Mouse (Mus musculus): ENCODE results near the gene Dicer1. TPM values are rescaled to one million over a fixed set of nuclear protein-coding genes. Genes with fewer than 3 reads are reported as not detected.
A peak's percentile ranks its signal among the peaks of the same experiment; 100 is the strongest.

Dicer1 gene
- total RNA-seq (2021): 10 to 100 TPM; 25.2 to 27.7 TPM

GRCm38 (mm10) chr12:104751814-104752765 lies at the start of gene Dicer1:
Gene Dicer1 (minus strand): TSS chr12:104751952.
- intact Hi-C loops (cut with DNase I): no loop called here
- DNase-seq (ENCODE audit: low spot score): peak; percentile 96

- intact Hi-C loops (cut with DNase I): no loop called here
- DNase-seq (ENCODE audit: low spot score): no peak
These were observed 47.6 kb upstream of the Dicer1 start for GRCm38 (mm10) chr12:104799365-104799764.

GRCm38 (mm10) chr12:104797905-104798304 lies 46.2 kb upstream of the Dicer1 start:
- intact Hi-C loops (cut with DNase I): no loop called here
- DNase-seq (ENCODE audit: low spot score): no peak

GRCm38 (mm10) chr12:104796635-104797378 lies 45.1 kb upstream of the Dicer1 start:
- intact Hi-C loops (cut with DNase I): no loop called here
- no peak for DNase-seq (ENCODE audit: low spot score)

- no peak for DNase-seq (ENCODE audit: low spot score)
- intact Hi-C loops (cut with DNase I): no loop called here
These were observed 43.2 kb upstream of the Dicer1 start for GRCm38 (mm10) chr12:104794957-104795356.

GRCm38 (mm10) chr12:104793486-104793885 lies 41.7 kb upstream of the Dicer1 start:
- intact Hi-C loops (cut with DNase I): no loop called here
- no peak for DNase-seq (ENCODE audit: low spot score)

- intact Hi-C loops (cut with DNase I): no loop called here
- DNase-seq (ENCODE audit: low spot score): no peak
These were observed 25.9 kb upstream of the Dicer1 start for GRCm38 (mm10) chr12:104777603-104778002.

GRCm38 (mm10) chr12:104771941-104772340 lies 20.2 kb upstream of the Dicer1 start:
- intact Hi-C loops (cut with DNase I): loop anchor here (5.0 kb wide), 1 partner anchor 165 kb away; no protein-coding TSS in a partner anchor
- DNase-seq (ENCODE audit: low spot score): no peak

GRCm38 (mm10) chr12:104769201-104769785 lies 17.5 kb upstream of the Dicer1 start:
- no peak for DNase-seq (ENCODE audit: low spot score)
- intact Hi-C loops (cut with DNase I): loop anchor here (5.0 to 10.0 kb wide), 2 partner anchors 58 to 756 kb away; no protein-coding TSS in a partner anchor

GRCm38 (mm10) chr12:104767183-104767582 lies 15.4 kb upstream of the Dicer1 start:
- intact Hi-C loops (cut with DNase I): loop anchor here (5.0 to 10.0 kb wide), 2 partner anchors 60 to 758 kb away; no protein-coding TSS in a partner anchor
- no peak for DNase-seq (ENCODE audit: low spot score)

GRCm38 (mm10) chr12:104765761-104766160 lies 14.0 kb upstream of the Dicer1 start:
- DNase-seq (ENCODE audit: low spot score): peak; percentile 42
- intact Hi-C loops (cut with DNase I): loop anchor here (5.0 to 10.0 kb wide), 2 partner anchors 62 to 759 kb away; no protein-coding TSS in a partner anchor

- peak; percentile 7 for DNase-seq (ENCODE audit: low spot score)
- intact Hi-C loops (cut with DNase I): loop anchor here (5.0 to 10.0 kb wide), 2 partner anchors 62 to 760 kb away; no protein-coding TSS in a partner anchor
These were observed 13.4 kb upstream of the Dicer1 start for GRCm38 (mm10) chr12:104765116-104765515.

GRCm38 (mm10) chr12:104763918-104764317 lies 12.2 kb upstream of the Dicer1 start:
- intact Hi-C loops (cut with DNase I): loop anchor here (10.0 kb wide), 1 partner anchor 761 kb away; no protein-coding TSS in a partner anchor
- DNase-seq (ENCODE audit: low spot score): no peak

- intact Hi-C loops (cut with DNase I): loop anchor here (10.0 kb wide), 1 partner anchor 763 kb away; no protein-coding TSS in a partner anchor
- no peak for DNase-seq (ENCODE audit: low spot score)
These were observed 9.7 kb upstream of the Dicer1 start for GRCm38 (mm10) chr12:104761411-104761810.

- intact Hi-C loops (cut with DNase I): no loop called here
- no peak for DNase-seq (ENCODE audit: low spot score)
These were observed 6.3 kb upstream of the Dicer1 start for GRCm38 (mm10) chr12:104758066-104758465.

GRCm38 (mm10) chr12:104753686-104754085 lies 1.9 kb upstream of the Dicer1 start:
- no peak for DNase-seq (ENCODE audit: low spot score)
- intact Hi-C loops (cut with DNase I): no loop called here

GRCm38 (mm10) chr12:104751331-104751813 lies 380 bp downstream of the Dicer1 start:
- intact Hi-C loops (cut with DNase I): no loop called here
- DNase-seq (ENCODE audit: low spot score): peak; percentile 8

GRCm38 (mm10) chr12:104748946-104749345 lies 2.8 kb downstream of the Dicer1 start:
- intact Hi-C loops (cut with DNase I): no loop called here
- no peak for DNase-seq (ENCODE audit: low spot score)

GRCm38 (mm10) chr12:104747252-104747651 lies 4.5 kb downstream of the Dicer1 start:
- DNase-seq (ENCODE audit: low spot score): no peak
- intact Hi-C loops (cut with DNase I): no loop called here

GRCm38 (mm10) chr12:104746601-104747000 lies 5.2 kb downstream of the Dicer1 start:
- DNase-seq (ENCODE audit: low spot score): no peak
- intact Hi-C loops (cut with DNase I): no loop called here
